Mouse (Mus musculus) right cerebral cortex, postnatal 36 days (tissue): Measurements from ENCODE around the gene Pdrg1.

ENCODE experiments used
- DNase-seq, 2 experiments: peaks; one replicate each; pipeline ENCODE4 v3.0.0; 2022; ENCODE audit warnings: low spot score in 2 of 2, mixed read lengths in 1 of 2

Pdrg1 gene

GRCm38 (mm10) chr2:153031126-153032082 lies 16.2 kb upstream of the Pdrg1 start, which contains the start of gene Xkr7:
Xkr7 (plus strand) TSS chr2:153031852.
- DNase-seq: no peak

GRCm38 (mm10) chr2:153030422-153030821 lies 15.2 kb upstream of the Pdrg1 start:
- DNase-seq: no peak

GRCm38 (mm10) chr2:153027501-153027900 lies 12.3 kb upstream of the Pdrg1 start:
- DNase-seq: no peak

- no peak for DNase-seq
These were observed 10.8 kb upstream of the Pdrg1 start for GRCm38 (mm10) chr2:153026052-153026451.

GRCm38 (mm10) chr2:153022855-153023254 lies 7.6 kb upstream of the Pdrg1 start:
- no peak for DNase-seq

- no peak for DNase-seq
These were observed 5.9 kb upstream of the Pdrg1 start for GRCm38 (mm10) chr2:153021163-153021562.

GRCm38 (mm10) chr2:153019355-153019754 lies 4.1 kb upstream of the Pdrg1 start:
- DNase-seq: no peak

GRCm38 (mm10) chr2:153016786-153017185 lies 1.6 kb upstream of the Pdrg1 start:
- DNase-seq: no peak

- no peak for DNase-seq
These were observed 577 bp upstream of the Pdrg1 start for GRCm38 (mm10) chr2:153015804-153016203.

- DNase-seq: peak in 1 of 2 experiments; percentile 23
These were observed 1.3 kb downstream of the Pdrg1 start for GRCm38 (mm10) chr2:153013724-153014515.

- DNase-seq: no peak
These were observed 5.8 kb downstream of the Pdrg1 start for GRCm38 (mm10) chr2:153009192-153009973.

GRCm38 (mm10) chr2:153005981-153006380 lies 9.2 kb downstream of the Pdrg1 start:
- DNase-seq: no peak

- DNase-seq: no peak
These were observed 11.4 kb downstream of the Pdrg1 start for GRCm38 (mm10) chr2:153003681-153004338.

- no peak for DNase-seq
These were observed 12.6 kb downstream of the Pdrg1 start for GRCm38 (mm10) chr2:153002492-153003248.

GRCm38 (mm10) chr2:152997046-152997445 lies 18.2 kb downstream of the Pdrg1 start:
- no peak for DNase-seq

- no peak for DNase-seq
These were observed 23.7 kb downstream of the Pdrg1 start for GRCm38 (mm10) chr2:152991529-152991928.

GRCm38 (mm10) chr2:152985582-152985981 lies 29.6 kb downstream of the Pdrg1 start:
- no peak for DNase-seq

GRCm38 (mm10) chr2:152976991-152977390 lies 38.2 kb downstream of the Pdrg1 start:
- DNase-seq: no peak

- DNase-seq: no peak
These were observed 49.7 kb downstream of the Pdrg1 start for GRCm38 (mm10) chr2:152965555-152965954.

GRCm38 (mm10) chr2:152962091-152962793 lies 53.0 kb downstream of the Pdrg1 start, which contains the start of gene Ttll9:
Ttll9 (plus strand) TSS chr2:152962485.
- DNase-seq: peak; percentile 79 to 89
